Mouse (Mus musculus) adrenal gland, postnatal 10 days (tissue): ENCODE results near the gene Abraxas2. TPM values are rescaled to one million over a fixed set of nuclear protein-coding genes. Genes with fewer than 3 reads are reported as not detected.

Experiments
- DNase-seq: peaks from one replicate; pipeline ENCODE4 v3.0.0; 2021; ENCODE audit warnings: mixed read lengths
- long read RNA-seq, 2 experiments: library from polyadenylated mRNA; stranded (forward); transcript quantifications; one replicate each; pipeline ENCODE4 v2.0.0; 2021
- total RNA-seq, 2 experiments: library from RNA; stranded (reverse); gene quantifications; 2 replicates each; pipeline ENCODE4 v1.2.3; 2021

Abraxas2 gene
- 10 to 100 TPM; 31.3 to 33.3 TPM for total RNA-seq
- long read RNA-seq, experiment 1, transcript Abraxas2-201 (9 exons, 2,892 nt), result major isoform, 25 of 36 reads
- long read RNA-seq, experiment 1, transcript Abraxas2-202 (8 exons, 1,224 nt), result minor isoform, 5 of 36 reads
- long read RNA-seq, experiment 1, partial matches to known transcripts, result 4 of 36 reads
- long read RNA-seq, experiment 1, other reads (novel, unspliced or antisense), result 1 of 36 reads
- long read RNA-seq, experiment 2, transcript Abraxas2-201 (9 exons, 2,892 nt), result major isoform, 14 of 20 reads
- long read RNA-seq, experiment 2, partial matches to known transcripts, result 1 of 20 reads
- long read RNA-seq, experiment 2, other reads (novel, unspliced or antisense), result 2 of 20 reads

DNA sequence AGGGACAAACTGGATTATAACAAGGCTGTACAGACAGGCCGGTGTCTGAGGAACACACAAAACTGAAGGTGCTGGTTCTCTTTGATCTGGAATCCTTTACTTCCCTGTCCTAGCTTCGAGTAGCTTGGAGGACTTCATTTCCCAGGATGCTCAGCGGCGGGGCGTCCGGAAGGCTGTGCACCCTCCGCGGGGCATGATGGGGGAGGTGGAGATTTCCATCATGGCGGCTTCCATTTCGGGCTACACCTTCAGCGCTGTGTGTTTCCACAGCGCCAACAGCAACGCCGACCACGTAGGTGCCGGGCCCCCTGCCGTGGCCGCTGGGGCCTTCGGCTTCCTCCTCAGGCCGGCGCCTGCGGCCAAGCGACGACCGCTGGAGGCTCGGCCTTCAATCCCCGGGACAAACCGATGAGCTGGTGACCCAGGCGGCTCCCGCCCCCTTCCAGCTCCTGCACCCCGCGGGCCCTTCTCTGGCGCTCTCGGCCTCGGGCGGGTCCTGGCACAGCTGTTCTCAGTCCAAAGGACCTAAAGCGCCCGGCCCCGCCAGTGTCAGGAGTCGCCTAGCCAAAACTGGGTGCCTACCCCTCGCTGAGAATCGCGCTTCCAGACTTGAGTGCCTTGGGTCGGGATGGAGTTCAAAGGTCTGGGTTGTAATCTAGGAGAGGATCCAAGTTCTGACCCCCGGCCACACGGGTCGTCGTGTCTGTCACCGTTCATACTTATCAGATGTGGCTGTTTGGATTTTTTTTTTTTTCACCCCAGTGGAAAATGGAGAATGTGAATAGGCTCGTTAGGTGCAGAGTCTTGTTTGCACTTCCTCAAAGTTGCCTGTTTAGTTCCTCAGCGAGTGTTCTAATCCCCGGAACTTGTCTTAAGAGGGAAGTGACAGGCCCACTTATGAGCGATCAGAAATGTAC, at the start of gene Abraxas2:
Gene Abraxas2, plus strand, starts transcription at position 184 of the 917 bp plus-strand sequence.
- peak; percentile 95 for DNase-seq

- DNase-seq, result no peak
Observed at GRCm38 (mm10) chr7:132809721-132810120, 49.3 kb upstream of the Abraxas2 start.

GRCm38 (mm10) chr7:132810368-132810767, 48.7 kb upstream of the Abraxas2 start:
- DNase-seq, result peak; percentile 71

DNA sequence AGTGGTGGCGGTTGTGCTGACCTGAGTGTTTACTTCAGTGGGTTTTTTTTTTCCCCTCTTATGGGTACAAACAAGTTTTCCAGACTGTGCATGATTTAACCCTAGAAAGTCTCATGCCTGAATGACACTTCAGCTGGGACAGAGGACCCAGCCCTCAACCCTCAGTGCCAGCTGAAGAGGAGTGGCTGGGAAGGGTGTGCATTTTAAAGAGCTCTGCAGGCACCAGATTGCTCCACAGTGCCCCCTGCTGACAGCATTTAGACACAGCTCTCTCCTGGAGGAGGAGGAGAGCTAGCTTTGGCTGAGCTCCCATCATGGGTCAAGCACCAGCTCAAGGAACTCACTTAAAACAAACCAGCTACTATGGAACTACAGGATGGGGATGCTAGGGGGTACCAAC, 48.1 kb upstream of the Abraxas2 start:
- peak; percentile 96 for DNase-seq

GRCm38 (mm10) chr7:132811716-132812618, 47.1 kb upstream of the Abraxas2 start:
- DNase-seq, result peak; percentile 58

DNA sequence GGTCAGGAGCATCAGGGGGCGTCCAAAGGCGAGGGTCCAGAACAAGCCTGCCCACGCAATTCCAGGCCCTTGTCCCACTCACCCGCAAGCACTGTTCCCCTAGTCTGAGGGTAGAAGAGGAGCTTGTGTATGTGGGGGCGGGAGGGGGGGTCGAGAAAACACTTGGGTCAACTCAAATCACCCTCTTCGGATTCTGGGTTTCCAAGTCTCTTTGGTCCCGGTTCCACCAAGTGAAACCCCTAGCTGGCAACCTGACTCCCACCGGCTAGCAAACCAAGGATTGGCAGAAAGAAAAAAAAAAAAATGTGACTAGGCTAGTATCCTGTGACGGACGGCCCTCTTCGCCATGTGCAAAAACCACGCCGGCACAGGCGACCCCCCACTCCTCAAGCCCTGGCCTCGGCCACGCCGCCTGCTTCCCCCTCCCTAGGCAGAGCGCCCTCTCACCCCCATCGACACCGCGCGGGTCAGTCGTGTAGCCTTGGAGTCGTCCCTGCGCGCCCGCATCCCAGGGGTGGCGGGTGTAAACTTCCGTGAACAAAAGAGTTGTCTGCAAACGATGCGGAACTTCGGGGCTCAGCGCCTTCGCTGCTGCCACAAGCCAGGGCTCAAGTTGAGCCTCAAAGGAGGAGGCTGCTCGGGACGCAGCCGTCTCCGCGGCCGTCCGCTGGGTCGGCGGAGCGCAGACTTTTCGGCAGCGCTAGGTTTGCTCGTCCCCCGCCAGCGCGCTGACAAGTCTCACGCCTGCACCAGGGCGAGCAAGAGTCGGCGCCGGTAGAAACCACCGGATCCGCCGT, 46.2 kb upstream of the Abraxas2 start:
- peak; percentile 76 for DNase-seq

DNA sequence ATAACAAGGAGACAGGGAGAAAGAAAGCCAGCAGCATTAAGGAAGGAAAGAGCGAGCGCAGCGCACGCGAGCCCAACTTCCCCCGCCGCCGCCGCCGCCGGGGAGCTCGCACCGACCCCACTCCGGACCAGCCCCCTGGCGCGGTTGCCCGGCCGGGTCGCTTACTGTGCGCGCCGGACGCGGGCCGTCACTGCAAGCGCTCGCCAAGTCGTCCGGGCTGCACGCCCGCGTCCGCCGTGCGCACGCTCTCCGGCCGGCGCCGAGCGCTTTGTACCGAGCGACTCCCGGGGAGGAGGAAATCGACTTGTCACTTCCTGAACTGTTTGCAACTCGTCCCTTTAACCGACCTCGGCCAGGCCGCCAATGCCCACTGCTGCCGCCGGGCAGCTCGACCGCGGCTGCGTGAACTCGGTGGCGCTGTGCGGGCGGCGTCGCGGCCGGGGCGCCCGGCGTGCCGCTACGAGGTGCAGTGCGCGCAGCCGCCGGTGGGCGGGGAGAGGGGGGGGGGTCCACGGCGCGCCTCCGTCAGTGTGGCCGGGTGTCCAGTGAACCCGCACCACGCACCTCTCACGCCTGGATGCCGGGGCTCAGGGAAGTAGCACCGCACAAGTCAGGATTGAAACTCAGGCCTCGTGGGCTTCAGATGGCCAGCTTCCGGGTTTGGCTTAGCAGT, 45.5 kb upstream of the Abraxas2 start, which contains the start of gene Fam53b:
Gene Fam53b, minus strand, starts transcription at position 471 of the 673 bp plus-strand sequence.
- DNase-seq, result peak; percentile 88

- no peak for DNase-seq
Observed at GRCm38 (mm10) chr7:132814089-132814450, 45.0 kb upstream of the Abraxas2 start.

DNA sequence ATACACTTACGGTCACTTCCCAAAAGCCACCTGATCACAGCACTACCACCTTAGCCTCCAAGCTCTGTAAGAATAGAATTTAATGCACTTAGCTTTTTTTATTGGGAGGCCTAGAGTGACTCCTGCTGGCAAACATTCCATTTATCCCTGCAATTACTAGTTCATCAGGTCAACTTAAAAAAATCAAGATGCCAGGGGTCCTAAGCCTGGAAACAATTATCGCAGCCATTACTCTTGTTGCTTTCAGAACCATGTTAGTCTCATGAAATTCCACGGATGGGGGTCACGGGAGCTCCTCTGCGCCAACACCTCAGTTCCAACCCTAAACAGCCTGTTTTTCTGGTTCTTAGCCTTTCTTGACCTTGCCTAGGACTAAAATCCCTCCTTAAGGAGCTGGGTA, 43.9 kb upstream of the Abraxas2 start:
- no peak for DNase-seq

GRCm38 (mm10) chr7:132816528-132816927, 42.5 kb upstream of the Abraxas2 start:
- no peak for DNase-seq

DNA sequence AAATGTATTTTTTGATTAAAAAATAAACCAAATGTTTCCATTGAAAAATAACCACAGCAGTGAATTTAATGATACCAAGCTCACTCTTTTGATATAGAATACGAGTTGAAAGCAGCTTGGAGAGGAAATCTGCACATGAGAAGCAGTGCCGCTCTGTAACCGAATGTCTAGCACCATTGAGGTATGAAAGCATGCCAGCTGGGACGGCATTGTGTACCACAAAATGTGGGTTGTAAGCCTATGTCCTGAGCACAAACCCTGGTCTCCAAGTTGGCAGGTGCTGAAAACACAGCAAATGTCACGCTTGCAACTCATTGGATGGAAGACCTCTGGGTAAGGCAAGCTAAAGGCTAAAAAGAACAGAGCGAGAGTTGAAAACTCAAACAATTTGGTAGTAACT, 42.0 kb upstream of the Abraxas2 start:
- DNase-seq, result no peak

- DNase-seq, result no peak
Observed at GRCm38 (mm10) chr7:132820692-132821091, 38.3 kb upstream of the Abraxas2 start.

GRCm38 (mm10) chr7:132823832-132824231, 35.2 kb upstream of the Abraxas2 start:
- DNase-seq, result no peak

GRCm38 (mm10) chr7:132824346-132825022, 34.5 kb upstream of the Abraxas2 start:
- DNase-seq, result no peak

DNA sequence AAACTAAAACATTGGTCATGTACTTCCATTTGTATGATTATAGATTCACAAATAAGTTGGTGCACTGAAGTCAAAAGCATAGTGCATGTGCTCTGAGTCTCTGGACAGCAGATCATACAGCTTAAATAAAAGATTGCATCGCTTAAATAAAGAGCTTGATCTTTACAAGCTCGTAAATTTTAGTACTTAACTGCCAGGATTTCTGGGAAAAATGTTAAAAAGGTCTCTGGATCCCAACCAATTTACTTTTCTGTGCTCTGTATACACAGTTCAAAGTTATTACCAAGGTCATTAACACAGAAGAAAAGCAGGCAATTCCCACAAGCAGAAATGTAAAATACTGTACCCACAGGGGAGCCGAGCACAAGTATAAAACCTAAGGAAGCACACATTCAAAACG, 28.1 kb upstream of the Abraxas2 start:
- no peak for DNase-seq

DNA sequence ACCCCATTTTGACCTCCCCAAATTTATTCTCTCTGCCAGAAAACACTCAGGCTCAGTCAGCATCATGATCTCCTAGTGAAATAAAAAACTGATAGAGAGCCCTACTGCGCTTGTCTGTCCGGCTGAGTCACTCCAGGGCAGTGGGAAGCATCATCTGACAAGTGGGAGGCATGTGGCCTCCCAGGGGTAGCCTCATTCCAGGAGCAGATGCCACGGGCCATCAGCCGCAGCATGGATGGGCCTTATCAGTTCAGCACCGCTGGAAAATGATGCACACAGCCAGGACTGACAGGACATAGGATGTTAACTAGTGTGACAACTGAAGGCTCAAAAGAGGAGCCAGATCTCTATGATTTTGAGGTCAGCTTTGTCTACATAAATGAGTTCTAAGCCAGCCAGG, 17.7 kb upstream of the Abraxas2 start:
- no peak for DNase-seq

GRCm38 (mm10) chr7:132842455-132842854, 16.6 kb upstream of the Abraxas2 start:
- DNase-seq, result no peak

DNA sequence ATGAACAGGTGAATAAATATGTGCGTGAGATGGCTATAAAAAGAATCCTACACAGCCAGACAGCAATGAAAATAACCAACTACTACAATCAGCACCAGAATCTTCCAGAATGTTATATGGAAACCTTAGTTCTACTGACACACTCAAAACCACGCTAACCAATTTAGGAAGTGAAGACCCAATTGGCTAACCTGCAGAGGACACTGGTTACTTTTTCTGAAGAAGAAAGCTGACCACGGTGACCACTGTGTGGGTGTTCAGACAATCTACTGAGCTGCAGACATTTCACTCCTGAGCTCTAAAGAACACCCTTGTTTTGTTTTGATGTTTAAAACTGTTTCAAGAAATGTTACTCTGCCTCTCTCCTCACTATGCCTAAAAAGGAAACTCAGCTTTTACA, 15.9 kb upstream of the Abraxas2 start:
- no peak for DNase-seq

DNA sequence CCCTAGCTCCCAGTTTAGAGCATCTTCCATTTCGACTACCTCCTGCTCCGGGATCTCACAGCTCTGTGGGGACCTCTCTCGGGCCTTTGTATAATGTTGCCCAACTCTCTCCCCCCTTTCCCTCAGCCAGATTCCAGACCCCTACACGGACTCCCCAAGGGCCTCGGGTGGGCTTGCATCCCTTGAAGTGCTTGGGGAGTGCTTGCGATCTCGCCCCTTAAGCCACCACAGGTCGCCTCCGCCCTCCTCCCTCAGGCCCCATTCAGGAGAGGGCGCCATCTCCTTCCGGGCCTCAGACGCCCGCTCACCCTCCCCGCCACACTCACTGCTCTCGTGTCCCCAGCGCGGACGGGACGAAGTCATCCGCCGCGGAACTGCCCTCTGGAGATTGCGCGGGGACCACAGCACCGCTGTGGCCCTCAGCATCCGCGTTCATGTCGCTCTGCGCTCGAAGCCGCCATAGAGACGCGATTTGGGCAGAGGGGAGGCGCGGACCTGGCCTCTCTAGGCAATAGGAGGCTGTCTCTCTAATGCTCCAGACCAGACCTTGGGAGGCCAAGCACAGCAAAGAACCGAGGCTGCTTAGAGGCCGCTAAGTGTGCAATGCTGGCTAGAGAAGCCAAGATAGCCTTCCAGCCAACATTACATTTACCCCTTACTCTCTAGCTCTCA, 6.7 kb upstream of the Abraxas2 start, which contains the start of gene Eef1akmt2:
Gene Eef1akmt2, minus strand, starts transcription at position 501 of the 672 bp plus-strand sequence.
- DNase-seq, result peak; percentile 88
